Mouse (Mus musculus) MEL-GATA-1-ER (cell line): ENCODE measurements around the gene 2310039H08Rik.

ENCODE experiments used
- DNase-seq: peaks from one replicate; pipeline ENCODE4 v3.0.0-alpha.2; 2012; ENCODE audit warnings: low read depth; ENCODE audit errors: extremely low read depth

2310039H08Rik gene

GRCm38 (mm10) chr17:46772404-46773277 lies at the start of gene 2310039H08Rik:
Gene 2310039H08Rik, plus strand, starts transcription at chr17:46772635.
- DNase-seq, result peak; percentile 85

- no peak for DNase-seq
Measured at GRCm38 (mm10) chr17:46724477-46725084, 47.9 kb upstream of the 2310039H08Rik start.

GRCm38 (mm10) chr17:46725273-46725672 lies 47.2 kb upstream of the 2310039H08Rik start:
- no peak for DNase-seq

GRCm38 (mm10) chr17:46725731-46726645 lies 46.4 kb upstream of the 2310039H08Rik start:
- no peak for DNase-seq

- no peak for DNase-seq
Measured at GRCm38 (mm10) chr17:46727271-46727670, 45.2 kb upstream of the 2310039H08Rik start.

- no peak for DNase-seq
Measured at GRCm38 (mm10) chr17:46728021-46728420, 44.4 kb upstream of the 2310039H08Rik start.

GRCm38 (mm10) chr17:46728496-46728895 lies 43.9 kb upstream of the 2310039H08Rik start:
- DNase-seq, result no peak

- DNase-seq, result no peak
Measured at GRCm38 (mm10) chr17:46728904-46729318, 43.5 kb upstream of the 2310039H08Rik start, which contains the start of gene Gnmt. Gene Gnmt, minus strand, starts transcription at chr17:46729168.

- no peak for DNase-seq
Measured at GRCm38 (mm10) chr17:46734055-46734454, 38.4 kb upstream of the 2310039H08Rik start.

GRCm38 (mm10) chr17:46735287-46735686 lies 37.1 kb upstream of the 2310039H08Rik start:
- DNase-seq, result no peak

GRCm38 (mm10) chr17:46736160-46736559 lies 36.3 kb upstream of the 2310039H08Rik start:
- DNase-seq, result no peak

GRCm38 (mm10) chr17:46741305-46741704 lies 31.1 kb upstream of the 2310039H08Rik start:
- DNase-seq, result no peak

GRCm38 (mm10) chr17:46742986-46743385 lies 29.4 kb upstream of the 2310039H08Rik start:
- DNase-seq, result no peak

GRCm38 (mm10) chr17:46745506-46745905 lies 26.9 kb upstream of the 2310039H08Rik start:
- DNase-seq, result no peak

- DNase-seq, result no peak
Measured at GRCm38 (mm10) chr17:46747234-46747633, 25.2 kb upstream of the 2310039H08Rik start.

GRCm38 (mm10) chr17:46747806-46748205 lies 24.6 kb upstream of the 2310039H08Rik start:
- no peak for DNase-seq

GRCm38 (mm10) chr17:46749282-46749681 lies 23.2 kb upstream of the 2310039H08Rik start:
- DNase-seq, result no peak

GRCm38 (mm10) chr17:46750580-46750979 lies 21.9 kb upstream of the 2310039H08Rik start:
- no peak for DNase-seq

- peak; percentile 94 for DNase-seq
Measured at GRCm38 (mm10) chr17:46751056-46751793, 21.2 kb upstream of the 2310039H08Rik start.

- DNase-seq, result peak; percentile 98
Measured at GRCm38 (mm10) chr17:46751794-46752556, 20.5 kb upstream of the 2310039H08Rik start, which contains the start of gene Cnpy3. Gene Cnpy3, minus strand, starts transcription at chr17:46752214.
